Mouse (Mus musculus): ENCODE data around the gene Gucy1b2.

Gene Gucy1b2

GRCm38 (mm10) chr14:62446385-62447213 lies 9.5 kb downstream of the Gucy1b2 start:
- DNase-seq (ENCODE audit: low spot score in 2 of 2), result no peak

GRCm38 (mm10) chr14:62443840-62444430 lies 12.2 kb downstream of the Gucy1b2 start:
- no peak for DNase-seq (ENCODE audit: low spot score in 2 of 2)

DNA sequence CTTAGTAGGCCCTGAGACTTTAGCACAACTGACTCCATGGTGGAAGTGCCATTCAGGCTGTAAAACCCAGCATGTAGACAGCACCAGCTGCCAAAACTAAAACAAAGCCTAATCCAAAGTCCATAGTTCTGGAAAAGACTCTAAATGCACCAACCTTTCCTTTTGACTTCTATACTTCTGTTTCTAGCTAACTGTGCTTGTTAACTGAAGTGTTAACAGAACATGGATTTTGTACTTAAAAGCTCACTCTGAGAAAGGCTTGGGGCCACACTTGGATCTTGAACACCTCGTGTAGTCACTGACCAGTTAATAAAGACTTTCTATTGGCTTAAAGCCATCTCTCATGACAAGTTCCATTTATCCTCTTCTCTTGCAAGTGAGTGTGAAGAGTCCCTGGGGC lies 13.1 kb downstream of the Gucy1b2 start:
- DNase-seq (ENCODE audit: low spot score in 2 of 2), result no peak

DNA sequence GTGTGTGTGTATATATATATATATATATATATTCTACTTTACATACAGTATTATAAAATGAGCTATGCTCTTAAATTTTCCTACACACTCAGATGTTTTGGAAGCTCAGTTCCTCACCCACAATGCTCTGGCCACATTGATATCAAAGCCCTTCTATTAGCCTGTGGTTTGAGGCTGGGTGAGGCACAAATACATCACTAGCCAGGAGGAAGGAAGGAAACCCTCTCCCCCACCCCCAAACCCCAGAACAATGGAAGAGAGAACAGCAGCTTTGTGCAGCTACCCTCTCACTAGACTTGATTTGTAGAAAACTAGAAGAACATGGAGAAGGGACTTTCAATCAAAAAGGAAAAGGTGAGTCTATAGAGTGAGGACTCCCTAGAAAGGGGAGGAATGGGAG lies 16.1 kb downstream of the Gucy1b2 start:
- no peak for DNase-seq (ENCODE audit: low spot score in 2 of 2)

- DNase-seq (ENCODE audit: low spot score in 2 of 2), result no peak
Observed at GRCm38 (mm10) chr14:62438236-62438635, 17.9 kb downstream of the Gucy1b2 start.

- DNase-seq (ENCODE audit: low spot score in 2 of 2), result no peak
Observed at GRCm38 (mm10) chr14:62437806-62438205, 18.3 kb downstream of the Gucy1b2 start.

GRCm38 (mm10) chr14:62425277-62425691 lies 30.8 kb downstream of the Gucy1b2 start:
- DNase-seq (ENCODE audit: low spot score in 2 of 2), result peak in 1 of 2 experiments; percentile 13

GRCm38 (mm10) chr14:62422265-62422664 lies 33.8 kb downstream of the Gucy1b2 start:
- no peak for DNase-seq (ENCODE audit: low spot score in 2 of 2)

GRCm38 (mm10) chr14:62417501-62417900 lies 38.6 kb downstream of the Gucy1b2 start:
- DNase-seq (ENCODE audit: low spot score in 2 of 2), result no peak

DNA sequence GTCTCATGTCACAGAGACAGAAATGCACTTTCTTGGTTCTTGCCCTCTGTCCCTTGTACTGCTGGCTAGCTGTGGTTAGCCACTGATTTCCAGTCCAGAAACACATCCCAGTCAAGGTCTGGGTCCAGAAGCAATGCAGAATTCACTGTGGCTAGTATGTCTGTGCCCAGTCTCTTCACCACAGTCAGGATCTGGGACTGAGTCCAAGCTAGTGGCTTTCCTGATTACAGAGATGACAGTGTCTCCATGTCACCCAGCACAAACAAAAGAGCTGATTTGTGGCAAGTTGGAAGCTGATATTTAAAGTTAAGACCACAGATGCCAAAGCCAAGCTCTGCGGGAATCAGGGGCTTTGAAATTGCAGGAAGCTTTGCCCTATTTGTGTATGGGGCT lies 39.4 kb downstream of the Gucy1b2 start:
- DNase-seq (ENCODE audit: low spot score in 2 of 2), result no peak

DNA sequence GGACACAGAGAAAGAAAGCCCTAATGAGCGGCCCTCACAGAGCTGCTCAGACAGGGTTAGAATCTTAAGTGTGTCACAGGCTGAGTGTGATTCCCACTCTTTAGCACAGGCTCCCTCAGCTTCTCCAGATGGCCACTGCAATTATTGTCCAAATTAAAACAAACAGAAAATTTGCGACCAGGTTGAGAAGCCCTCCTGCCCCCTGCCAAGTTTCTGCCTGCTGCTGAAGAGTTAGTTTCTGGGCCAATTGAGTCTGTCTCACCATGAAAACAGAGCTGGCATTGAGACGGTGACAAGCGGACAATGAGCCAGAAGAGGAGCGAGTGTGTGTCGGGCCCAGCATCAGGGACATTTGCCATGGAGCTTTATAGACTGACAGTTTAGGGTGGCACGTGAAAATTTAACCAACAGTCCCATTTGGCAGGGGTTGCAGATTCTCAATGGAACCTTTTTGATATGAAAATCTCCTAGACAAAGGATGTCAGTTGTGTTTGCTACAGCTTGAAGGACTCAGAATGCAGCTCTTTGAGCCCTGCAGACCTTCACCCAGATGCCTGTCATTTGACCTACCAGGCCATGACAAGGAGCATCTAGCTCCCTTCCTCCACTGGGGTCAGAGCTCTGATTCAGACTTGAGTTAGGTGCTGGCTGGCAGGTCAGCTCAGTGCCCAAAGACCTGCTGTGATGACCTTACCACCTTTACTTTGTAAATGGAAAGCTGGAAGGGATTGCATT lies 39.9 kb downstream of the Gucy1b2 start:
- no peak for DNase-seq (ENCODE audit: low spot score in 2 of 2)

- DNase-seq (ENCODE audit: low spot score in 2 of 2), result no peak
Observed at GRCm38 (mm10) chr14:62395346-62395745, 60.7 kb downstream of the Gucy1b2 start.

DNA sequence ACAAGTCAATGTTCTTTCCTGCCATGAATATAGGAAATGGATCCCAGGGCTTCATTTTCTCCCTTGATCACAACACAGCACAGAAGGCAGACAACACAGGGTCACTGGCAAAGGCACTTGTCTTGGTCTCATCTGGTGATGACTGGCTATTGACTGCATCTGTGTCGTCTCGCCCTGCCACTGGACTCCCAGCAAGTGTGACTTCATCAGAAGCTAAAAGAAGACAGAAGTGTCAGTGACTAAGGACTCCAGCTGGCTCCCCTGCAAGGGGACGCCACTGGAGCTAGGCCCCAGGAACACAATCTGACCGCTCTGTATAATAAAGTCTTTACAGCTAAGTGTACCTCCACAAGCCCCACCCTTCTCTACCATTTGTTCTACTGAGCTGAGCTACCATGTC lies 63.3 kb downstream of the Gucy1b2 start:
- no peak for DNase-seq (ENCODE audit: low spot score in 2 of 2)

GRCm38 (mm10) chr14:62389729-62390536 lies 66.2 kb downstream of the Gucy1b2 start:
- no peak for DNase-seq (ENCODE audit: low spot score in 2 of 2)

DNA sequence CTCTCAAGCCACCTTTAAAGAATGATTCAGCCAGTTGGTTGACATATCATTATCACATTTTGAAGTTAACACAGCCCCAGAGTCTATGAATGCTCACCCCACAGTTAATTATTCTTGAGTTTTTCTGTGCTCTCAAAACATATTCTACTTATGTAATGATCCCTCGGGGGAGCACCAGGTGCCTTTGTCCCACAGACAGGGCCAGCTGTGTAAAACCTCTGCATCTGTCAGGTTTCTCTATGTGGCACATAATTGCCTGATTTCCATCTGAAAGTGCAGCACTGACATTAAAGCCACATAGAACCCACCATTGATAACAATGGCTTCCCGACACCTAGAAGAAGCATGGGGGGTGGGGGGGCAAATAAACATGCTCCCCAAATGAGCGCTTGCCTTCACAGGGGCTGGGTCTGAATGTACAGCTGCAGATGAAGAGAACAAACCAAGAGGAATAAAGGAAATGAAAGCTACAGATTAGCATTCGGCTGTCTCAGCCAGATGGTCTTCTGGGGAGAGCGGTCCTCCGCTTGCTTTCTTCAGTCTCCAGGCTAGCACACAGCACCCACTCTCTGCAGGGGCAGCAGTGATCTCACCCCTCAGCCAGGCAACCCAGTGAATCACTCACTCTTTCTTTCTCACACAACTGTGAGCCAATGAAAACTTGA lies 66.9 kb downstream of the Gucy1b2 start:
- peak in 1 of 2 experiments; percentile 15 for DNase-seq (ENCODE audit: low spot score in 2 of 2)

DNA sequence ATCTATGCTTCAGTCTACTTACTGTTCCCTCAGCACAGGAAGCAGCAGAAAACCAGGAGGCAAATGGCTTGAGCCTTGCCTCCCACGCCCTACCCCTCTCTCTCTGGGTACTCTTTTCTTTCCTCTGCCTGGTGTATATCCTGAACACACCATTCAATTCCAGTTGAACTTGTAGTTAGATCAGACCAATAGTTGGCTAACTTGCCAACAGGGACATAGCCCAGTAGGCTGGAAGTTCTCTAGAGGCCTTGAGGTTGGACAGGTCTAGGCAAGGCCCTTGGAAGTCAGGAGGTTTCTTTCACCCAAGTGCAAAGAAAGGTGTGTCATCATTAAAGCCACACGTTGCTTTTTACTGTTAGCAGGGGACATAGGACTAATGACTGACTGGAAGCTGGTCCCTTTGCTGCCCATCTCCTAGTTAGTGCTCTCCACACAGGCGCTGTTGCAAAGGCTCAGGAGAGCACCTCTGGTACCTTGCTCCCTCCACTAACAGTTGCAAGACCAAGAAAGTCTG lies 72.2 kb downstream of the Gucy1b2 start:
- no peak for DNase-seq (ENCODE audit: low spot score in 2 of 2)

- no peak for DNase-seq (ENCODE audit: low spot score in 2 of 2)
Observed at GRCm38 (mm10) chr14:62383109-62383508, 73.0 kb downstream of the Gucy1b2 start.

DNA sequence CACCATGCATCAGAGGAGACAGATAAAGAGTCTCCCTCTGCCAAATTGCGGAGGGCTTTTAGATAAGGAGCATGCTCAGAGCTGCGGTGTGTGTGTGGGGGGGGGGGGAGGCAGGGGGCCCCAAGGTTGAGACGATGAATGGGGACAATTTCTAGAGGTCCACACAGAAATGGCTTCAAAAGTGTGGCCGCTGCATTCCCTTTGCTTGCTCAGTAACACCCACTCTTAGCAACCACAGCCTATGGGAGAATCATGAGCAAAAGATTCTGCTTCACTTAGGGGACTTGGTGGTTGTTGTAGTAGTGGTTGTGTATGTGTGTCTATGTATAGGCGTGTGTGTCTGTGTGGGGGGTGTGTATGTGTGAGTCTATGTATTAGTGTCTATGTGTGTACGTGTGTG lies 75.5 kb downstream of the Gucy1b2 start:
- DNase-seq (ENCODE audit: low spot score in 2 of 2), result no peak

DNA sequence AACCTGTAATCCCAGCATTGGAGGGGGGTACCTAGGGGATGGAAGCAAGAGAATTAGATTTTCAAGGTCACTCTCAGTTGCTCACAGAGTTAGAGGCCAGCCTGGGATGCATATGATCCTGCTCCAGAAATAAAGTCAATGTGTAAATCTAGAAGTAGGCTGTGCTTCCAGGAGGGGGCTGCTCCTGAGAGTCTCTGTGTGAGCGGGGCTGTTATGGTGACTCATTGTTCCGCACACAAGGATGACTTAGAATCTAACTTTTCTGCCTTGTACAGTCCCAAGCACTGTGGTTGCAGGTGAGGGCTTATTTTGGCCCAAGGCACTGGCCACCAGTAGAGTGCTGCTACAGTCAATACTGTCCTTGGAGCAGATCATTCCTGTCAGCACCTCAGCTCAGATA lies 76.7 kb downstream of the Gucy1b2 start:
- no peak for DNase-seq (ENCODE audit: low spot score in 2 of 2)

GRCm38 (mm10) chr14:62376115-62376514 lies 80.0 kb downstream of the Gucy1b2 start:
- no peak for DNase-seq (ENCODE audit: low spot score in 2 of 2)

DNA sequence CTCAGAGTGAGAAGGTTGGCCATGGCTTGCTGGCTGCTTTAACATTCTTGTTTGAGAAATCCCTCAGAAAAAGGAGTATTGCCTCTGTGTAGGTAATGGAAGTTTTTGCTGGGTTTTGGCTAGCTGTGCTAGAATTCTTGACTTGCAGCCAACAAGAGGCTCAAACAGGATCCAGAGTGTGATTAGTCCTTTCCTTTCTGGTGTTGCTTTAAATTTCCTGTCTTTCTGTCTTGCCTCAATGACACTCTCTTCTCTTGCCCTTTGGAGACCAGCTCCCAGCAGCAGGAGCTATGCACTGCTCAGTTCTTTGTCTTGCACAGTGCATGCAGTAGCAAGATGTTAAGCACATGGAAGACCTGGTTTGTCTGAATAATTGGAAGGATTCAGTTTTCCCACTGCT lies 80.4 kb downstream of the Gucy1b2 start:
- DNase-seq (ENCODE audit: low spot score in 2 of 2), result no peak

All from spleen, postnatal 10 days (tissue).